Mouse (Mus musculus) ES-CJ7 (cell line): ENCODE data around the gene Atp2b1.

Source experiments
- DNase-seq: peaks from one replicate; pipeline ENCODE4 v3.0.0; 2011; ENCODE audit warnings: low read depth, low spot score

The Atp2b1 gene

GRCm38 (mm10) chr10:99029844-99030243 lies 115.6 kb downstream of the Atp2b1 start:
- DNase-seq: no peak

GRCm38 (mm10) chr10:99033830-99034828 lies 119.9 kb downstream of the Atp2b1 start:
- no peak for DNase-seq

- no peak for DNase-seq
Observed at GRCm38 (mm10) chr10:99037185-99038065, 123.2 kb downstream of the Atp2b1 start.

GRCm38 (mm10) chr10:99038866-99039265 lies 124.7 kb downstream of the Atp2b1 start:
- no peak for DNase-seq

- DNase-seq: no peak
Observed at GRCm38 (mm10) chr10:99040171-99040570, 126.0 kb downstream of the Atp2b1 start.

GRCm38 (mm10) chr10:99046756-99047550 lies 132.7 kb downstream of the Atp2b1 start:
- DNase-seq: no peak

GRCm38 (mm10) chr10:99047551-99047940 lies 133.3 kb downstream of the Atp2b1 start:
- DNase-seq: no peak

- no peak for DNase-seq
Observed at GRCm38 (mm10) chr10:99050093-99050492, 135.9 kb downstream of the Atp2b1 start.

GRCm38 (mm10) chr10:99053111-99053510 lies 138.9 kb downstream of the Atp2b1 start:
- DNase-seq: no peak

- DNase-seq: no peak
Observed at GRCm38 (mm10) chr10:99060588-99060987, 146.4 kb downstream of the Atp2b1 start.

- no peak for DNase-seq
Observed at GRCm38 (mm10) chr10:99061418-99061817, 147.2 kb downstream of the Atp2b1 start.

GRCm38 (mm10) chr10:99062546-99062945 lies 148.3 kb downstream of the Atp2b1 start:
- no peak for DNase-seq
